Mouse (Mus musculus): ENCODE data around the gene Myf5.

Myf5 gene

GRCm38 (mm10) chr10:107436967-107437366 is 49.0 kb downstream of the Myf5 start:
- no peak for DNase-seq (ENCODE audit: low read depth, low spot score)

All from embryo, embryonic 11.5 days (tissue).